Mouse (Mus musculus): ENCODE results near the gene Tgfbr2. TPM values are rescaled to one million over a fixed set of nuclear protein-coding genes. Genes with fewer than 3 reads are reported as not detected.

The Tgfbr2 gene
- polyA plus RNA-seq (2012; rRNA removed) = 2.7 and 3.1 TPM in 2 replicates

DNA sequence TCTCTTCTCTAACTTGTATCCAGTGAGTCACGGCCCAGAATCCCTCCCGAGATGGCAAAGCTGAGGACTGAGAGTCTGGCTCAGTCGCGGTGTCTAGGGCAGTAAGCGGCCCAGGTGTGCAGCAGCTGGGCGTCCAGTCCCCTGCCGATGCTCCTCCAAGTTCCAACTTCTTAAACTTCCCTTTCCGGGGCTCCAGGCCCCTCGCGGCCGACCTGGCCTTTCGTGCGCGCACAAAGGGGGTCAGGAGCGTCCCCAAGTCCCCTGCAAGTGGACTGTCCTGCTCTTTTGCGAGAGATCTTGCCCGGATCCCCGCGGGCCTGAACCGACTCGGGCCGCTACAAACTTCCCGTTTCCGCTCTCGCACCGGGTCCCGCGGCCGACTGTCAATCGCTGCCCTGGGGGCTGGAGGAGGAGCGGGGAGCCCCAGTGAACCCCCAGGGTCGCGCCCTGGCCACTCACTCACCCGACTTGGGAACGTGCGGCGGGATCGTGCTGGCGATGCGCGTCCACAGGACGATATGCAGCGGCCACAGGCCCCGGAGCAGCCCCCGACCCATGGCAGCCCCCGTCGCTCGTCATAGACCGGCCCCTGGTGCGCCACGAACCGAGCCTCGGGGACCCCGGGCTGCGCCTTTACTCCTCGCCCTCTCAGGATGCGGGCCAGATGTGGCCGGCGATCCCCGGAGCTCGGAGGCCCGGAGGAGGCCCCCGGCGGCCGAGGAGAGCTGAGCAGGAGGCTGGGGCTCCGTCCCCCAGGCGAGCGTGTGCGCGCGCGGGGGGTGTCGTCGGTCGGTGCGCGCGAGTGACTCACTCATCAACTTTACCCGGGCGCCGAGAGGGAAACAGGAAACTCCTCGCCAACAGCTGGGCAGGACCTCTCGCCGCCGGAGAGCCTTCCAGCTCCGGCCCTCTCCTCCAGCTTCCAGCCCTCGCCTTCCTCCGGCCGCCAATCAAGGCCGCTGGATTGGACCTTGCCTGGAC lies at the start of gene Tgfbr2:
Gene Tgfbr2, minus strand, starts transcription at position 880 of the 981 bp plus-strand sequence.

Data from liver, embryonic 14 days (tissue).